Mouse (Mus musculus) C2C12 (cell line): ENCODE data around the gene Ctnna2.

Experiments
- CEBPB ChIP-seq: IDR thresholded peaks from one replicate; pipeline ENCODE4 v1.6.1; 2011; ENCODE audit warnings: low read depth, mild to moderate bottlenecking, control low read depth, moderate library complexity
- CTCF ChIP-seq: IDR thresholded peaks from one replicate; pipeline ENCODE4 v1.5.1; 2011; ENCODE audit not compliant: control insufficient read depth, insufficient read depth, insufficient read length
- FOSL1 ChIP-seq: IDR thresholded peaks from one replicate; pipeline ENCODE4 v1.8.0; 2011; ENCODE audit warnings: mild to moderate bottlenecking, low read length; ENCODE audit not compliant: poor library complexity, insufficient read depth, severe bottlenecking
- MAX ChIP-seq: IDR thresholded peaks from one replicate; pipeline ENCODE4 v1.6.1; 2011; ENCODE audit warnings: mild to moderate bottlenecking, control low read depth
- MYOD1 ChIP-seq: IDR thresholded peaks from one replicate; pipeline ENCODE4 v1.6.1; 2011; ENCODE audit warnings: low read depth; ENCODE audit not compliant: control insufficient read depth, insufficient read length
- MYOG ChIP-seq: IDR thresholded peaks from one replicate; pipeline ENCODE4 v1.6.1; 2011; ENCODE audit not compliant: control insufficient read depth, insufficient read length; ENCODE audit errors: extremely low read depth
- USF1 ChIP-seq: IDR thresholded peaks from one replicate; pipeline ENCODE4 v1.6.1; 2011; ENCODE audit warnings: low read depth, mild to moderate bottlenecking, control low read depth, moderate library complexity

- no peak for TF ChIP-seq CTCF
- TF ChIP-seq MAX, result no peak
- TF ChIP-seq MYOD1, result no peak
- TF ChIP-seq MYOG, result no peak
- no peak for TF ChIP-seq CEBPB
- TF ChIP-seq USF1, result no peak
- no peak for TF ChIP-seq FOSL1
These were observed 1082.3 kb downstream of the Ctnna2 start for GRCm38 (mm10) chr6:76897156-76897555.
